Mouse (Mus musculus) embryonic stem cell, embryonic (primary cell): Measurements from ENCODE around the gene Gm8011.
"Not testable (repeated sequence)": the region's sequence is repeated elsewhere in the genome, so short reads cannot be mapped to it uniquely, and the experiment has no call there.

ENCODE experiments used
- CTCF ChIA-PET, 4 experiments: fragments of 300-600 bp in 2 of 4; fragments of 350-600 bp in 2 of 4; sonication (Branson Sonifier 250); formaldehyde crosslinking; loops; one replicate each; lab custom pipeline; 2022; ENCODE audit warnings: inconsistent platforms in 2 of 4; lab: Charles Lee
- POLR2A ChIA-PET, 4 experiments: fragments of 300-600 bp in 2 of 4; fragments of 350-600 bp in 2 of 4; sonication (Branson Sonifier 250); formaldehyde crosslinking; loops; one replicate each; lab custom pipeline; 2022; ENCODE audit warnings: antibody characterized with exemption in 4 of 4, inconsistent platforms in 1 of 4; lab: Charles Lee

Gene Gm8011

GRCm38 (mm10) chr14:42463581-42463980, at the start of gene Gm8011:
TSS of gene Gm8011 (plus strand) at chr14:42463881.
- POLR2A ChIA-PET, CTCF ChIA-PET: not testable (repeated sequence)

- CTCF ChIA-PET, POLR2A ChIA-PET: not testable (repeated sequence)
Measured at GRCm38 (mm10) chr14:42439573-42439972, 24.1 kb upstream of the Gm8011 start, which contains the start of gene Gm8005. TSS of gene Gm8005 (minus strand) at chr14:42439673.

GRCm38 (mm10) chr14:42502249-42502648, 38.6 kb downstream of the Gm8011 start, which contains the start of gene Gm8020:
TSS of gene Gm8020 (minus strand) at chr14:42502349.
- CTCF ChIA-PET = not testable (repeated sequence)

More at GRCm38 (mm10) chr14:42502249-42502648, 38.6 kb downstream of the Gm8011 start, which contains the start of gene Gm8020:
- POLR2A ChIA-PET = not testable (repeated sequence)
